Mouse (Mus musculus) hindbrain, postnatal 0 days (tissue): Measurements from ENCODE around the gene Zdhhc24. TPM values are rescaled to one million over a fixed set of nuclear protein-coding genes. Genes with fewer than 3 reads are reported as not detected.

Source experiments
- ATAC-seq: fragments of 200-750 bp; cut with Nextera tagmentation; 2 replicates; pipeline ENCODE4 v1.8.0; 2017; ENCODE audit warnings: mild to moderate bottlenecking, moderate TSS enrichment, moderate library complexity
- DNase-seq: peaks from one replicate; pipeline ENCODE4 v3.0.0-alpha.2; 2015; ENCODE audit warnings: low spot score
- H3K27ac ChIP-seq: fragments of 300-500 bp; sonication (generic); 2 replicates; pipeline ENCODE4 v1.5.1; 2014; ENCODE audit warnings: mild to moderate bottlenecking
- H3K27me3 ChIP-seq: fragments of 300-500 bp; sonication (generic); 2 replicates; pipeline ENCODE4 v1.6.1; 2014; ENCODE audit warnings: low read length, mixed read lengths; ENCODE audit not compliant: insufficient read depth
- H3K36me3 ChIP-seq: fragments of 300-500 bp; sonication (generic); 2 replicates; pipeline ENCODE4 v1.6.1; 2014; ENCODE audit warnings: low read length, mixed read lengths; ENCODE audit not compliant: insufficient read depth
- H3K4me1 ChIP-seq: fragments of 300-500 bp; sonication (generic); 2 replicates; pipeline ENCODE4 v1.6.1; 2014; ENCODE audit warnings: antibody characterized with exemption, low read length, mixed read lengths; ENCODE audit not compliant: insufficient read depth
- H3K4me2 ChIP-seq: fragments of 300-500 bp; sonication (generic); 2 replicates; pipeline ENCODE4 v1.6.1; 2014; ENCODE audit warnings: low read depth, mild to moderate bottlenecking, low read length, moderate library complexity, mixed read lengths
- H3K4me3 ChIP-seq: fragments of 300-500 bp; sonication (generic); 2 replicates; pipeline ENCODE4 v1.5.1; 2014; ENCODE audit warnings: low read length
- H3K9ac ChIP-seq: fragments of 300-500 bp; sonication (generic); replicated peaks from 2 replicates; pipeline ENCODE4 v1.6.1; 2014; ENCODE audit warnings: mild to moderate bottlenecking, low read length, moderate library complexity, mixed read lengths
- H3K9me3 ChIP-seq: fragments of 300-500 bp; sonication (generic); 2 replicates; pipeline ENCODE4 v1.6.1; 2016; ENCODE audit warnings: low read length, mixed read lengths
- CTCF ChIP-seq: IDR thresholded peaks from 2 replicates; pipeline ENCODE4 v1.5.1; 2016; ENCODE audit warnings: antibody characterized with exemption, control low read depth, low read depth
- WGBS: fragments of 180-500 bp; shearing (Covaris S2); extraction: QIAGEN DNeasy Blood & Tissue Kit; methylation state at CpG from one replicate; pipeline ENCODE4 v1.1.7; 2014; 5-methylcytosine and 5-hydroxymethylcytosine counted together
- polyA plus RNA-seq: library from polyadenylated mRNA; unstranded; fragments of >200 nt; fragmentation: Nextera tagmentation; extraction: Ambion mirVana; gene quantifications from 2 replicates; pipeline ENCODE4 v1.2.1, GENCODE M21; 2015
- total RNA-seq: library from RNA; depleted of rRNA; stranded (reverse); fragments of >200 nt; gene quantifications from 2 replicates; pipeline ENCODE4 v1.2.3, GENCODE M21; 2014; rRNA removed

The Zdhhc24 gene
- total RNA-seq (29.1 and 30.7 TPM in 2 replicates), polyA plus RNA-seq (17.4 and 20.9 TPM in 2 replicates)

- Histone ChIP-seq H3K36me3 (no peaks in the 10 kb centered on the region; the same call in 1 of the 2 replicates), H3K27me3 (no peaks in the 10 kb centered on the region), H3K9ac (peak within 1 kb of the TSS; percentile 86), H3K4me2 (peak within 1 kb of the TSS; percentile 83), H3K9me3 (no peaks in the 10 kb centered on the region), H3K4me1 (peaks cover 8% of the 10 kb centered on the region; the same call in 1 of the 2 replicates), H3K4me3 (peak within 1 kb of the TSS; percentile 77), H3K27ac (peak within 1 kb of the TSS; percentile 83)
- WGBS: 1% methylated on average over 52 of the region's 52 CpGs
- no peak for TF ChIP-seq CTCF
- DNase-seq: peak; percentile 97
- peak; percentile 98 for ATAC-seq
Observed at GRCm38 (mm10) chr19:4878405-4879323, at the start of gene Zdhhc24. Zdhhc24 (plus strand) TSS chr19:4878668.

GRCm38 (mm10) chr19:4829156-4829555 lies 49.3 kb upstream of the Zdhhc24 start:
- 0 out of 2 replicates have a peak, but pooled peaks have one; percentile 4 for TF ChIP-seq CTCF
- 0 out of 2 replicates have a peak, but pooled peaks cover 3% of the 10 kb centered on the region for H3K4me1 ChIP-seq
- H3K9me3 ChIP-seq: no peaks in the 10 kb centered on the region
- no peak overlapping the region for H3K4me2 ChIP-seq
- ATAC-seq: peak; percentile 76
- WGBS: 45% methylated on average over 7 of the region's 7 CpGs
- 0 out of 2 replicates have a peak overlapping the region, but pooled peaks have one; percentile 15 for H3K27ac ChIP-seq
- H3K27me3 ChIP-seq: no peaks in the 10 kb centered on the region
- DNase-seq: peak; percentile 70
- peaks cover 8% of the 10 kb centered on the region; the same call in 1 of the 2 replicates for H3K36me3 ChIP-seq
- no peak overlapping the region for H3K9ac ChIP-seq
- H3K4me3 ChIP-seq: no peak overlapping the region

- Histone ChIP-seq H3K4me2 (no peak overlapping the region), H3K36me3 (no peaks in the 10 kb centered on the region; the same call in 1 of the 2 replicates), H3K4me1 (peaks cover 9% of the 10 kb centered on the region; the same call in 1 of the 2 replicates), H3K9me3 (no peaks in the 10 kb centered on the region), H3K4me3 (no peak overlapping the region), H3K9ac (no peak overlapping the region), H3K27ac (no peak overlapping the region), H3K27me3 (no peaks in the 10 kb centered on the region)
- WGBS: 80% methylated on average over 8 of the region's 8 CpGs
- TF ChIP-seq CTCF: no peak
- no peak for ATAC-seq
- no peak for DNase-seq
Observed at GRCm38 (mm10) chr19:4833977-4834376, 44.5 kb upstream of the Zdhhc24 start.

GRCm38 (mm10) chr19:4836096-4836495 lies 42.4 kb upstream of the Zdhhc24 start:
- no peak overlapping the region for H3K9ac ChIP-seq
- H3K4me2 ChIP-seq: no peak overlapping the region
- peaks cover 11% of the 10 kb centered on the region; the same call in 1 of the 2 replicates for H3K27me3 ChIP-seq
- ATAC-seq (no peak), DNase-seq (no peak)
- no peak for TF ChIP-seq CTCF
- H3K27ac ChIP-seq: no peak overlapping the region
- WGBS: 72% methylated on average over 2 of the region's 2 CpGs
- peaks cover 6% of the 10 kb centered on the region; the same call in 1 of the 2 replicates for H3K4me1 ChIP-seq
- no peaks in the 10 kb centered on the region; the same call in 1 of the 2 replicates for H3K36me3 ChIP-seq
- H3K9me3 ChIP-seq: no peaks in the 10 kb centered on the region
- no peak overlapping the region for H3K4me3 ChIP-seq

GRCm38 (mm10) chr19:4837049-4837448 lies 41.4 kb upstream of the Zdhhc24 start:
- ATAC-seq: no peak
- no peak overlapping the region for H3K27ac ChIP-seq
- no peak overlapping the region for H3K9ac ChIP-seq
- H3K4me1 ChIP-seq: peaks cover 6% of the 10 kb centered on the region; the same call in 1 of the 2 replicates
- H3K9me3 ChIP-seq: no peaks in the 10 kb centered on the region
- no peak for DNase-seq
- TF ChIP-seq CTCF: no peak
- peaks cover 13% of the 10 kb centered on the region; the same call in 1 of the 2 replicates for H3K27me3 ChIP-seq
- H3K4me3 ChIP-seq: no peak overlapping the region
- 86% methylated on average over 6 of the region's 6 CpGs for WGBS
- H3K4me2 ChIP-seq: no peak overlapping the region
- H3K36me3 ChIP-seq: no peaks in the 10 kb centered on the region; the same call in 1 of the 2 replicates

GRCm38 (mm10) chr19:4838526-4839140 lies 39.8 kb upstream of the Zdhhc24 start:
- WGBS: 28% methylated on average over 10 of the region's 10 CpGs
- Histone ChIP-seq H3K9ac (peak overlapping the region; percentile 59), H3K4me1 (peaks cover 6% of the 10 kb centered on the region; the same call in 1 of the 2 replicates), H3K36me3 (no peaks in the 10 kb centered on the region), H3K4me3 (peak overlapping the region; percentile 67), H3K27ac (peak overlapping the region; percentile 37; the same call in 1 of the 2 replicates), H3K4me2 (peak overlapping the region; percentile 98), H3K9me3 (no peaks in the 10 kb centered on the region), H3K27me3 (peaks cover 13% of the 10 kb centered on the region; the same call in 1 of the 2 replicates)
- DNase-seq (no peak), ATAC-seq (no peak; the same call in 1 of the 2 replicates)
- no peak for TF ChIP-seq CTCF
